Mouse (Mus musculus) c-Kit-positive CD71-positive TER-119-positive erythroid progenitor cells, embryonic 14.5 days (primary cell): ENCODE data around the gene Ppp2r3a.

ENCODE experiments used
- DNase-seq: peaks from one replicate; pipeline ENCODE4 v3.0.0-alpha.2; 2013; ENCODE audit warnings: low spot score

Ppp2r3a gene

DNA sequence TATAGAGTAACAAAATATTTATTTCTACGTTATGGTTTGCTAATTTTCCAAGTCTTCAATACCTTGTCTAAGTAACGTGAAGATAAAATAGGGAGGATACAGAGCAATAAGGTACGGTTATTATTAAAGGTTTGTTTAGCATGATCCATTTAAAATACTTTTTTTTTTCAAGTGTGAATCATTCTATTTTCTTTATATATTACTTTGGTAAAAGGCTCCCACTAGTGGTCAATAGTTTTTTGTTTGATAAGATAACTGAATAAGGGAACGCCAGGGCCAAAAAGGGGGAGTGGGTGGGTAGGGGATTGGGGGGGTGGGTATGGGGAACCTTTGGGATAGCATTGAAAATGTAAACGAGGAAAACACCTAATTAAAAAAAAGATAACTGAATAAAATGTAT lies 98.7 kb downstream of the Ppp2r3a start:
- no peak for DNase-seq

DNA sequence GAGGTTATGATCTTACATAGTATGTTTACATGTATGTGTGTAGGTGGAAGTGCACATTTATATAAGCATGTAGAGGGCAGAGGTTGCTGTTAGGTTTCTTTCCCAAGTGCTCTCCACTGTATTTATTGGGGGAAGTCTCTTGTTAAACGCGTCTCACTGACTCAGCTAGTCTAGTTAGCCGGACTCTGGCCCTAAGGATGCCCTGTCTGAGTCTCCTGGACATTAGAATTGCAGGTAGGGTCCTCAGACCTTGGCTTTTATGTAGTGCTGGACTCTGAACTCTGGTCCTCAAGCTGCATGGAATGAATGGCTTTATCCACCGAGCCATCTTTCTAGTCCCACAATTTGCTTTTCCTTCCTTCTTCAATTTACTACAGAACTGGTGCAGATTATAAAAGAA lies 108.0 kb downstream of the Ppp2r3a start:
- DNase-seq: no peak

DNA sequence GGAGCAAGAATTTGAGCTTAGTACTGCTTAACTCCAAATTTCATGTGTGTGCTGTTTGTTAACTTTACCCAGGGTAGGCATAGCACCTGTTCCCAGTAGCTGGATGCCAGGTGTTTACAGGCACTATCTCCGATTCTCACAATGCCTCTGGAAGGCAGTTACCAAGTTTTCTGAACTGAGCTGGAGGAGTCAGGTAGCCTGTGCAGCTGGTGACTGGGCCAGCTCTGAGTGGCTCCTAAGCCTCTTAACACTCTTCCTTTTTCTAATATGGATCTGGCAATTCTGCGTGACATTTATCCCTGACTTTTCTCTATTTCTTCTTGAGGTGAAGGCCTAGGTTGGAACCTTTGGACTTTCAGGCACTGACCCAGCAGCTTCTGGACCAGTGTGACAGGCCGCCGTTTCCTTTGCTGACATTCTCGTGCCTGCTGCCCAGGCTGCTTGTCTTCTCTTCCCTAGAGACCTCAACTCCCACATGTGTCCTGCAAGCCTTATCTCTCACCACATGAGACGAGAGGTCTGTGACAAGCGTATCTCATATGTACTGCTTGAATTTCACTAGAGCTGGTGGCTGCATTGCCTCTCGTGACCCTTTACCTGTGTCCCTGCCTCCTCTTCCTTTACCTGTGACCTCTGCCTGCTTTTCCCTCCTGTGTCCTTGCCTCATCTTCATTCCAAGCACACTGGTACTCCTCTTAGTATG lies 137.3 kb downstream of the Ppp2r3a start:
- peak; percentile 37 for DNase-seq

DNA sequence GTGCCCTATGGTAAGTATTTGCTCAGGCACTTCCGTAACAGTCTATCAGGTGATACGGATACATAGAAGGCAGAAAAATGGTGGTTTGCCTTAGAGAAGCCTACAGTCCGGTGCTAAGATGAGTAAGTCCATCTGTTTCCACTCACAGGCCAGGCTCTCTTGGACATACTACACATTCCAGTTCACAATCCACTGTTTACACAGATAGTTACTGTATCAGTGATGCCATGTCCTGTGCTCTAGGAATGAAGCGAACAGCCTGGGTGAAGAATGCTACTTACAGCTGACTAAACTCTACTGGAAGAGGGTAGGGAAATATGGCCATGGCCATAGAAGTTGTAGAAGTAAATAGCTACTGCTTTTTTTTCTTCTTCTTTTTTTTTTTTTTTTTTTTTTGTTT lies 138.3 kb downstream of the Ppp2r3a start:
- no peak for DNase-seq

DNA sequence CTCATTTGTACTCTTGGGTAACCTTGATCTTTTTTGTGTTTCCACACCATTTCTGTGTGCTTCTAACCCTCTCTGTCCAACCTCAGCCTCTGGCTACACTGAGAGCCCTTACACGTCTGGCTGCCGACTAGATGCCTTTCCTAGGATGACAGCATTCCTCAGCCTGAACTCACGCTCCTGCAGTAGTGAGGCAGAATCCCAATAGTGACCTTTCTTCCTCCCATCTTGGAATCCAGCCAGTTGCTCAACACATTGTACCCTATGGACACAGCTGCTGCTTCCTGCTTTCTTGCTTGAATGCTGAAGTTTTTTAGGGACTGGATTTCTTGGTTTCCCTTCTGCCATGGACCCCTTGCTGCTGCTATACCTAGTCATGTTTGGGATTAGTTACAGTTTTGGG lies 141.6 kb downstream of the Ppp2r3a start:
- no peak for DNase-seq

DNA sequence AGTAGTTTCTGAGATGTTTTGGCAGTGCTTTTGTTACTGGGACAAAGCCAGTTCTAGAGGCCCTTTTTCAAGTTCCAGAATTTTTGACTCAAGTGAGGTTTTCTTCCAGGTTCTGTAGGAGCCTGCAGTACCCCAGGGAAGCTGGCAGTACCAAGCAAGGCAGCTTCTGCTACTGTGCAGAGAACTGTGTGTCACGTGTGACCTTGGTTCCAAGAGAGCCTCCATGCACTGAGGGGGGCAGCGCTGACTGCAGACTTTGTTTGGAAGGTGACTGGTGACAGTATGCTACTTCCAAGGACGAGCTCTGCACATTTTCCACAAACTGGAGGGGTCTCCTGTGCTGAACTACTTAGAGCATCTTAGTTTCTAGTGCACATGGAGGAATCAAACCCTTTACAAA lies 144.2 kb downstream of the Ppp2r3a start:
- DNase-seq: no peak

DNA sequence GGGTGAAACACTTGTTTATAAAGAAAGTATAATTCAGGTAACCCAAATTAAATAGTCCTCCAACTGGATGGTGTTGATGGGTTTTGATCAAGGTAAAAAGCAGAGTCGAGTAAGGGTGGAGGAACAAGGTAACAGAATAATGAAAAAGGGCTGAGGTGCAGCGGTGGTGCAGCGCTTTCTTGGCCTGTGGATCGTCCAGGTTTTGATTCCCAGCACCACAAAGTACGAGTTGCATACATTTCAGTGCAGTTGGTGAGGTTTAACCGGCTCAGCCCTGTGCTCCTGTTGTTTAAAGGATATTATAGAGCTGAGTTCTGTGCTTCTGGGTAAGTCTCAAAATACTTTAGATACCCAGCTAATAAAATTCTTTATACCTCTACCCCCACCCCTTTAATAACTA lies 145.9 kb downstream of the Ppp2r3a start:
- no peak for DNase-seq

DNA sequence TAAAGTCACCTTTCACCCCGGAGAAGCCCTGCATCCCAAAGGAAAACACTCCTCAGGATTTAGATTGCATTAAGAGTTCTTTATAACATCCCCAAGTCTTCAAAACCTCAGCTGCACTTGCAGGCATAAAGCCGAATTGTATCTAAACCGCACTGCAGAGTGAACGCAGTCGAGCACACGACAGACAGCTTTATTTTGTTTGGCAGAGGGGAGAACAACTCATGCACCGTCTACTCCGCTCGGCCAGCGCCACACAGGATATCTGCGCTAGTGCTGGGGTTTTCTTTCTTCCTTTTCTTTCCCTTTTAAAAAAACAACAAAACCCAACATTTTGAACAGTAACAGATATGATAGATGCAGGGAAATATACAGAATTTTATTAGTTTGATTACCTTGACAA lies 146.7 kb downstream of the Ppp2r3a start:
- DNase-seq: no peak

DNA sequence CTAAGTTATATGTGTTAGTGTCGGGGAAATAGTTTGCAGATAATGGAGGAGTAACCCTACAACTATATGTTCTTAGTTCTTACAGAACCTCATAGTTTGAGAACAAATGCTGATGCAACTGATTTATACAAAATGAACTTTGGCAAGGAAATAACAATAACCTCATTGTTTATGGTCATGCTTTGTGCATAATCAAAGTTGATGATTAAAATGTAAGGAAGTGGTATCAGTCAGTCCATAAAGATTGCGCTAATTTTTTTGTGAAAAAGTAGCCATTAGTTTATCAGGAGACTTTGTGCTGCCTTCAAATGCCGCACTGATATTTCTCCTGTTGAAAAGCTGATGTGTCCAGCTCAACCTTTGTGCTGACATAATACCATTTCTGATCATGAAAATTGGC lies 149.3 kb downstream of the Ppp2r3a start:
- no peak for DNase-seq

DNA sequence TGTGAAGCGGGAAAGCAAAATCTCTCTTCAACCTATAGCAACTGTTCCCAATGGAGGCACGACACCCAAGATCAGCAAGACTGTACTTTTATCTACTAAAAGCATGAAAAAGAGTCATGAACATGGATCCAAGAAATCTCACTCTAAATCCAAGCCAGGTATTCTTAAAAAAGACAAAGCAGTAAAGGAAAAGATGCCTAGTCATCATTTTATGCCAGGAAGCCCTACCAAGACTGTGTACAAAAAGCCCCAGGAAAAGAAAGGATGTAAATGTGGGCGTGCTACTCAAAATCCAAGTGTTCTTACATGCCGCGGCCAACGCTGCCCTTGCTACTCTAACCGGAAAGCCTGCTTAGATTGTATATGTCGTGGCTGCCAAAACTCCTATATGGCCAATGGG lies 150.0 kb downstream of the Ppp2r3a start:
- DNase-seq: no peak

DNA sequence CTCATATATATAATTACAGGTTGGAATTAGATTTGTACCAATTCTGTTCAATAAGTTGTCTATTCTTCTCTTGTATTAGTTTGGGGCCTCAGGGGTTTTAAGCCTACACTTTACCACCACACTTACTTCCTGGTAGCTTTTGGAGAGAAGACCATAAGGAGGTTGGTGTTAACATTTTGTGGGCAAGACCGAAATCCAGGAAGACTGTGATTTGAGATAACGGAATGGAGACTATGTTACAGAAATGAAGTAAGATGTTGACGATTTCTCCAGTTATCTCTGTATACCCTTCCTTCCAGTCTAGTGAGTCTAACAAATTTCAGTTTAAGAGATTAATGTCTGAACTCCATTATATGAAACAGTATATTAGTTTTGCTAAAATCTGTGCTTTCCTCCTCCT lies 151.4 kb downstream of the Ppp2r3a start:
- no peak for DNase-seq

DNA sequence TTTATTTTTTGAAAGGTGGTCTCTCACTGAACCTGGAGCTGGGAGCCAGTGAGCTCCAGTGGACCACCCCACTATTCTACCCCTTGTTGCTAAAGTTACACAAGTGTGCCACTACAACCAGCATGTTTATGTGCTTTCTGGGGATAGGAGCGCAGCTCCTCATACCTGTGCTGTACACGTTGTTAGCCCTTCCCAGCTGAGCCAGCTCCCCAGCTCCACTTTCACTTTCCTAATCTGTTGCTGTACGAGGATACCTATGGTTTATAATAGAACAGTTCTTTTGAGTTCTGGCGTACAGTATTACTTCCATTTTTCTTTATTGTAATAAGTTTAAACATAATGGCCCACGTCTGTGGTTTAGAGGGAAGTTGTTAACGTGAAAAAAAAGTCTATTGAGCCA lies 152.2 kb downstream of the Ppp2r3a start:
- no peak for DNase-seq

DNA sequence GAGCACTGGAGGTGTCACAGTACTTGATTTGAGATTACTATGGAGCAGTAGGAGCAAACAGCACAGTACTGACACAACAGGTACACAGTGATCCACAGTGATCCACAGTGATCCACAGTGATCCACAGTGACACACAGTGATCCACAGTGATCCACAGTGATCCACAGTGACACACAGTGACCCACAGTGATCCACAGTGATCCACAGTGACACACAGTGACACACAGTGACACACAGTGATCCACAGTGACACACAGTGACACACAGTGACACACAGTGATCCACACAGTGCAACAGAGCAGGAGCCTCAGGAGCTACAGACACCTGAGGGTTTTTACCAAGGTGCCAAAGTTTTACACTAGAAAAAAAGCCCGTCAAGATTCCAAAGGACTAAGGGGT lies 154.1 kb downstream of the Ppp2r3a start:
- DNase-seq: no peak

DNA sequence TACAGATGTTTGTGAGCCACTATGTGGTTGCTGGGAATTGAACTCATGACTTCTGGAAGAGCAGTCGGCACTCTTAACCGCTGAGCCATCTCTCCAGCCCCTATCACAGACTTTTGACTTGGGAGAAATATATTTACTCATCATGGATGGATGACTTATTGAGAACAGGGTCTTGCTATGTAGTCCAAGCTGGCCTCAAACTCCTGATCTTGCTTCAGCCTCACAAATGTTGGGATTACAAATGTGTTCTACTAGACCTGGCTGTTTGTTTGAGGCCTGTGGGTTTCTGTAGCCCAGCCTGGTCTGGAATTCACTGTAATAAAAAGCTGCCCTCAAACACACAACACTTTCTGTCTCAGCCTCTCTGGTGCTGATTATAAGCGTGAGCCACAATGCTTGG lies 155.1 kb downstream of the Ppp2r3a start:
- DNase-seq: no peak

DNA sequence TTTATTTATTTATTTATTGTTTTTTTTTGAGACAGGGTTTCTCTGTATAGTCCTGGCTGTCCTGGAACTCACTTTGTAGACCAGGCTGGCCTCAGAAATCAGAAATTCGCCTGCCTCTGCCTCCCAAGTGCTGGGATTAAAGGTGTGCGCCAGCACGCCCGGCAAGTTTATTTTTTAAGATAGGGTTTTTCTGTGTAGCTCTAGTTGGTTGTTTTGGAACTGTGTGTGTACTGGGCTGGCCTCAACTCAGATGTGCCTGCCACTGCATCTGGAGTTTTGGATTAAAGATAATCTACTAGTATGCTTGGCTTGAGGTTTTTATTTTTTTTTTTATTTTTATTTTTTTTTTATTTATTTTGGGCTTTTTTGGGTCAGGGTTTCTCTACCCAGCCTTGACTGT lies 156.2 kb downstream of the Ppp2r3a start:
- DNase-seq: no peak

DNA sequence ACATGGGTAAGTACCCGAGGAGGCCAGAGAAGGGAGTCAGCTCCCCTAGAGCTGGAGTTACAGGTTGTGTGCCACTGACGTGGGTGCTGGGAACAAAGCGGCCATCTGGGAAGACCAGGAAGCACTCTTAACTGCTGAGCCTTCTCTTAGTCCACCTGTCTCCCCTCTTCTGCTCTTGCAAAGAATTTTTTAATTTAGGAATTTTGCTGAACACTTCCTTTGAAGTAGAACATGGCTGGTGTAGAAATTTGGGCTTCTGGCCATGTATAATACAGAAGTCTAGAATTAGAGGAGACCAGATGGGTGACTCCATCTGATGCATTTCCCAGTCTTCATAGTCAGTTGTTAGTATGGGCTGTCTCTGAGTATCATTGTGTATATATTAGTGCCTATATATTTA lies 167.9 kb downstream of the Ppp2r3a start:
- DNase-seq: no peak

DNA sequence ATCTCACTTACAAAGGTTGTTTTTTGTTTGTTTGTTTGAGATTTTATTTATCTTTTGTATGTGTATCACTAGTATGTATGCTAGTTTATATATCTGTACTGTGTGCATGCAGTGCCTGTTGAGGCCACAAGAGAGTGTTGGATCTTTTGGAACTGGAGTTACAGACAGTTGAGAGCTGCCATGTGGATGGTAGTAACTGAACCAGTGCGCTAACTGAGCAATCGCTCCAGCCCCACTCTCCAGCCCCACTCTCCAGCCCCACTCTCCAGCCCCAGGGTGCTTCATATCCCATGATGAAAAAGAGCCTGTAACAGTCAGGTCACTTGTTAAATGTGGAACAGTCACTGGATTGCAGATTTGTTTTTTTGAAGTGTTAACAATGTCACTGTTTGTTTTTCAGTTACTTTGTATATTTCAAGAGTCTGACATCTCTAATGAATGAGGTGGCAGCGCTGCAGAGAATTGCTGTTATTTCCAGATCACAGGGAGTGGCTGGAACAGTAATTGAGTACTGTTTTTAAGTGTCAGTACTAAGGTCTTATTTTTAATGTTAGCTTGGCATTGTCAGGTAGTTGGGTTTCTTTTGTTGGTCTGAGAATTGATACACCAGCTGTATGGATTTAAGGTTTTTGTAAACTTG lies 171.4 kb downstream of the Ppp2r3a start:
- DNase-seq: no peak

DNA sequence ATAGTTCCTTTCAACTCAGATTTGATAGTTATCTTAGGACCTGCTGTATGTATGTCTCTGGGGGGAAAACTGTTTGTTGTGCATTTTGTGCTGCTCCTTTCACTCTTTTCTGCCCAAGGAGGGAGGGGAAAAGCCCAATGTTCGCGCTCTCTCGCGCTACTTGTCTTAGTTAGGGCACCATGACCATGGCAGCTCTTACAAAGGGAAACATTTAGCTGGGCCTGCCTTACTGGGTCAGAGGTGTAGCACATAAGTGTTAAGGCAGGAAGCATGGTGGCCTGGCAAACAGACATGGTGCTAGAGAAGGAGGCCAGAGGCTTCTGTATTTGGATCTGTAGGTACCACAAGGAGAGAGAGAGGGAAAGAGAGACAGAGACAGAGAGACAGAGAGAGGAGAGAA lies 173.0 kb downstream of the Ppp2r3a start:
- peak; percentile 25 for DNase-seq

DNA sequence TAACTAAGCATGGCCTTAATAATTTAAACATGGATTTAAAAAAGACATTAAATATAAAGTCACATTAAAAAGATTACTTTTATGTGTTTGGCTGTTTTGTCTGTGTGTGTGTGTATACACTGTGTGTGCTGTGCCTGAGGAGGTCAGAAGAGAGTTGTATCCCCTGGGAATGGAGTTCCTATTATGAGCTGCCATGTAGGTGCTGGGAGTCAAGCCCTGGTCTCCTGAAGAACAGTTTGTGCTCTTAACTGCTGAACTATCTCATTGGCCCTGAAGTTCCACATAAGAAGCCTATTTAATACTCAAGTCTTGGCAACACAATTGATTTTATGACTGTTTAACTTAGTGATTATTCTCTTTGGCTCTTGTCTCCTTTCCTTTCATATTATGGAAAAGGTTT lies 174.1 kb downstream of the Ppp2r3a start:
- no peak for DNase-seq

DNA sequence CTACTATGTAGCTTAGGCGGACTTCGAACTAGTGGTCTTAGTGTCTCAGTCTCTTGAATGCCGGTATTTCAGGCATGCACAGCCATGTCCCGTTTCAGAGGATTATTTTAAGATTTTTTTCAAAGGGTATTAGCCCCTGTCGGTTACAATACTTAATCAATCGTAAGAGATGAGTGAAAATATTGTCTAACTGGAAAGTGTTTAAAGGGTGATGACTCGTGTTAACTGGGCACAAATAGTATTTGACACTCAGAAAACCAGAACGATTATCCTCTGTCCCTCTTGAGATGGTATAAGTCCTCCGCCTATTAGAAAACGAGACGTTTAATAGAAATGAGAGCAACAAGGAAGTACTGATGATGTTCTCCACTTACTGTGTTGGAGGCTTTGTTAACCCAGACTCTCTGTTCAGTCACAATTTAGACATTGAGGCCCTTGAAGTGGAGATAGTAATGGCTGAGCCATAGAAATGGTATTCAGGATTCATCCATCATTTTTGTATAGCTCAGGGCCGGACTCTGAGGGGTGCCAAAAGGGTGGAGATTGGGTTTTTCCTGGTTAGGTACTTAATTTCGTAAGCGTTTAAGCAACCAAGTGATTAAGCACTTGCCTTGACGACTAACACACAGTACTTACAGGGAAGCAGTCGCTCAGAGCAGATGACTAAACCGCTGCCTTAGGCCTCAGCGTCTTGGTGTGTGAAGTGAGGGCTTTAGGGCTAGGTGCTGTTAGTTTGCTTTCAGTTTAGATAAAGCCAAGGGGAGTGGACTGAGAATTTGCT lies 175.3 kb downstream of the Ppp2r3a start:
- DNase-seq: peak; percentile 47

DNA sequence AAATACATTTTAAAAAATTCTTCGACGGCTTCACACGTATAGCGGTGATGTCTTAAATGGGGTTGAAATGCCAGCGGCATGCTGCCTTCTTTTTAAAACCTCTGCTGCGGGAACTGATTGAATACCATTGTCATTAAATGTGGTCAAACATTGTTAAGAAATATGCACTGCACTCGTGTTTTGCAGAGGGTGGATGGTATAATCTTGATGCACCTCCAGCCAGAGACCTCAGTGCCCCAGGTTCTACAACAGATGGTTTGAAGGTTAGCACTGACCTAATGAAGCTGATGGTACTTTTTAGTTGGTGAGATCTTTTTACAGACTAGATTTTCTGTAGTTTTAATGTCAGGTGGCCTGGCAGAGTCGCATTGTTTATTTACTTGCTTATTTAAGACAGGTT lies 175.9 kb downstream of the Ppp2r3a start:
- peak; percentile 29 for DNase-seq

DNA sequence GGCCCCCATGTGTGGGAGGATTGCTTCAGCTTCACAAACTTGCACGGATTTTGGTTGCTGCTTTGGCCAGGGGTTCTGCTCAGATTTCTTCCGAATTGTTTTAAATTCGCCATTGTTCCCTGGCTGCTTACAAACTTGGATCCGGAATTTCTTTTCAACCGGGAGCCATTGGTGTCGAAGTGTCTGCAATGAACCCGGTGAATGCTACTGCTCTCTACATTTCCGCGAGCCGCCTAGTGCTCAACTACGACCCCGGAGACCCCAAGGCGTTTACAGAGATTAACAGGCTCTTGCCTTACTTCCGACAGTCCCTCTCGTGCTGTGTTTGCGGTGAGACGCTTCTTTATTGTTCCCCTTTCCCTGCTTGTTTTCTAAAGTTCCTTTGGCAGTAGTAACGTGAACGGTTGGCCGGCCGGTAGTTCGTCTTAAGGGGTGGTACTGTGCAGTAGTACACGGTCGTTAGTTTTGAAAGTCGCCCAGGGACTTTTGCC lies 176.5 kb downstream of the Ppp2r3a start:
- DNase-seq: peak; percentile 33

DNA sequence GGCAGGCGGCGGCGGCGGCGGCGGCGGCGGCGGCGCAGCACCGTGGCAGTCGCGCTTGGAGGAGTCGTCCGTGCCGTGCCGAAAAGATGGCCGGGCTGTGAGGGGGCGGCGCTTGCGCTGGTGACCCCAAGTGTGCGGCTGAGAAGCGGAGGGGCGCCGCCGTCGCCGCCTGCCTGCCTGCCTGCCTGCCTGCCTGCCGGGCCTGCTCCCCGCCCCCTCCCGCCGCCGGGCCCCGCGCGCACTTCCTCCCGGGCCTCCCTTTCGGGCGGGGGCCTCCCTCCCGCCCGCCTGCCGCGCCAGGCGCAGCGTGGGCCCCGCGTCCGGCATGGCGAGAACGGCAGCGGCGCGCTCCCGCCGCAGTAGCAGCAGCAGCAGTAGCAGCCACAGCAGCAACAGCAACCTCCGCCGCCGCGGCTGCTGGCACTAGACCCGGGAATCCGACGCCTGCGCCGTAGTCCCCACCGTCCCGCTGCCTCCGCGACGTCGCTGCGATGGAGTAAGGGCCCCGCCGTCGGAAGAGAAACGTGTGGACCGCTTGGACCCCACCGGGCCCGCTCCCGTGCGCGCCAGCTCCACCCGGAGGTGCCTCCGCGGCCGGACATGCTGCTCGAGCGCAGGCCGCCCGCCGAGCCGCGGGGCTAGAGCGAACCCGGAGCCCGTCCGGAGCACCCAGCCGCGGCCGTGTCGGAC lies 177.1 kb downstream of the Ppp2r3a start:
- peak; percentile 65 for DNase-seq
